Mouse (Mus musculus) heart, postnatal 0 days (tissue): ENCODE data around the gene Cd300c2. TPM values are rescaled to one million over a fixed set of nuclear protein-coding genes. Genes with fewer than 3 reads are reported as not detected.

Experiments used
- ATAC-seq: fragments of 200-750 bp; cut with Nextera tagmentation; 2 replicates; pipeline ENCODE4 v1.8.0; 2017; ENCODE audit warnings: low read depth, moderate number of reproducible peaks, moderate library complexity; ENCODE audit not compliant: insufficient read depth
- DNase-seq: peaks from one replicate; pipeline ENCODE4 v3.0.0-alpha.2; 2016; ENCODE audit warnings: low spot score
- H3K27ac ChIP-seq: fragments of 300-500 bp; sonication (generic); 2 replicates; pipeline ENCODE4 v1.5.1; 2014; ENCODE audit warnings: low read depth, mild to moderate bottlenecking
- H3K27me3 ChIP-seq: fragments of 300-500 bp; sonication (generic); 2 replicates; pipeline ENCODE4 v1.6.1; 2014; ENCODE audit warnings: low read length, mixed read lengths; ENCODE audit not compliant: control insufficient read depth, insufficient read depth
- H3K36me3 ChIP-seq: fragments of 300-500 bp; sonication (generic); replicated peaks from 2 replicates; pipeline ENCODE4 v1.6.1; 2014; ENCODE audit warnings: low read length, mixed read lengths; ENCODE audit not compliant: control insufficient read depth, insufficient read depth
- H3K4me1 ChIP-seq: fragments of 300-500 bp; sonication (generic); 2 replicates; pipeline ENCODE4 v1.6.1; 2014; ENCODE audit warnings: antibody characterized with exemption; ENCODE audit not compliant: control insufficient read depth, insufficient read depth
- H3K4me2 ChIP-seq: fragments of 300-500 bp; sonication (generic); 2 replicates; pipeline ENCODE4 v1.6.1; 2014; ENCODE audit warnings: low read depth, mild to moderate bottlenecking, low read length, moderate library complexity
- H3K4me3 ChIP-seq: fragments of 300-500 bp; sonication (generic); 2 replicates; pipeline ENCODE4 v1.5.1; 2014; ENCODE audit warnings: low read depth, low read length
- H3K9ac ChIP-seq: fragments of 300-500 bp; sonication (generic); replicated peaks from 2 replicates; pipeline ENCODE4 v1.6.1; 2014; ENCODE audit warnings: low read depth, low read length, mixed read lengths
- H3K9me3 ChIP-seq: fragments of 300-500 bp; sonication (generic); replicated peaks from 2 replicates; pipeline ENCODE4 v1.6.1; 2016; ENCODE audit warnings: low read length; ENCODE audit not compliant: control insufficient read depth
- CTCF ChIP-seq: IDR thresholded peaks from 2 replicates; pipeline ENCODE4 v1.5.1; 2016; ENCODE audit warnings: antibody characterized with exemption, control low read depth, low read depth
- EP300 ChIP-seq: IDR thresholded peaks from 2 replicates; pipeline ENCODE4 v1.6.1; 2016; ENCODE audit warnings: antibody characterized with exemption, low read depth
- WGBS: fragments of 180-500 bp; shearing (Covaris S2); extraction: QIAGEN DNeasy Blood & Tissue Kit; methylation state at CpG from one replicate; pipeline ENCODE4 v1.1.7; 2014; 5-methylcytosine and 5-hydroxymethylcytosine counted together
- polyA plus RNA-seq: library from polyadenylated mRNA; unstranded; fragments of >200 nt; fragmentation: Nextera tagmentation; extraction: Ambion mirVana; gene quantifications from 2 replicates; pipeline ENCODE4 v1.2.1, GENCODE M21; 2015
- total RNA-seq: library from RNA; depleted of rRNA; stranded (reverse); fragments of >200 nt; gene quantifications from 2 replicates; pipeline ENCODE4 v1.2.3, GENCODE M21; 2014; ENCODE audit warnings: low replicate concordance

The Cd300c2 gene
- total and polyA plus RNA-seq, 2 experiments from 2014 or later = 0.19 to 2.5 TPM

- WGBS = 57% methylated on average over 5 of the region's 5 CpGs
- Histone ChIP-seq H3K4me2 (no peak overlapping the region), H3K4me1 (no peaks in the 10 kb centered on the region), H3K36me3 (no peaks in the 10 kb centered on the region), H3K9ac (no peak overlapping the region), H3K4me3 (no peak overlapping the region), H3K27ac (no peak overlapping the region), H3K27me3 (no peaks in the 10 kb centered on the region), H3K9me3 (no peaks in the 10 kb centered on the region)
- TF ChIP-seq EP300 (no peak), CTCF (no peak)
- DNase-seq = no peak
- no peak for ATAC-seq
Measured at GRCm38 (mm10) chr11:115004070-115004469, 2.4 kb upstream of the Cd300c2 start.

GRCm38 (mm10) chr11:114989793-114990192 is 11.9 kb downstream of the Cd300c2 start, which contains the start of gene Cd300ld:
Cd300ld (minus strand) TSS chr11:114989922.
- Histone ChIP-seq H3K36me3 (no peaks in the 10 kb centered on the region), H3K9me3 (no peaks in the 10 kb centered on the region), H3K9ac (no peak within 1 kb of the TSS), H3K4me2 (no peak within 1 kb of the TSS), H3K4me1 (no peaks in the 10 kb centered on the region), H3K27me3 (0 out of 2 replicates have a peak, but pooled peaks cover 4% of the 10 kb centered on the region), H3K4me3 (no peak within 1 kb of the TSS), H3K27ac (no peak within 1 kb of the TSS)
- ATAC-seq = no peak
- WGBS = 60% methylated on average over 4 of the region's 4 CpGs
- no peak for DNase-seq
- TF ChIP-seq CTCF (no peak), EP300 (no peak)

- no peak for ATAC-seq
- WGBS = 42% methylated on average over 4 of the region's 4 CpGs
- no peak overlapping the region for H3K4me2 ChIP-seq
Measured at GRCm38 (mm10) chr11:114981866-114982265, 19.8 kb downstream of the Cd300c2 start.

GRCm38 (mm10) chr11:114972726-114973125 is 29.0 kb downstream of the Cd300c2 start:
- 72% methylated on average over 10 of the region's 10 CpGs for WGBS
- no peak overlapping the region for H3K4me2 ChIP-seq
- no peaks in the 10 kb centered on the region for H3K9me3 ChIP-seq
- no peaks in the 10 kb centered on the region for H3K4me1 ChIP-seq
- no peak overlapping the region for H3K9ac ChIP-seq
- no peaks in the 10 kb centered on the region for H3K36me3 ChIP-seq
- no peak overlapping the region for H3K4me3 ChIP-seq
- TF ChIP-seq EP300 (no peak), CTCF (no peak)
- no peak for ATAC-seq
- DNase-seq = no peak
- no peak overlapping the region for H3K27ac ChIP-seq
- no peaks in the 10 kb centered on the region for H3K27me3 ChIP-seq

More at GRCm38 (mm10) chr11:114981866-114982265, 19.8 kb downstream of the Cd300c2 start:
- H3K9me3 ChIP-seq = 0 out of 2 replicates have a peak, but pooled peaks cover 9% of the 10 kb centered on the region
- no peak for TF ChIP-seq EP300
- no peak for TF ChIP-seq CTCF
- DNase-seq = peak; percentile 25
- H3K27me3 ChIP-seq = no peaks in the 10 kb centered on the region
- H3K36me3 ChIP-seq = no peaks in the 10 kb centered on the region
- no peaks in the 10 kb centered on the region for H3K4me1 ChIP-seq
- H3K4me3 ChIP-seq = no peak overlapping the region
- H3K27ac ChIP-seq = no peak overlapping the region
- no peak overlapping the region for H3K9ac ChIP-seq

- Histone ChIP-seq H3K4me1 (no peaks in the 10 kb centered on the region), H3K36me3 (no peaks in the 10 kb centered on the region), H3K4me2 (no peak within 1 kb of the TSS), H3K27me3 (no peaks in the 10 kb centered on the region), H3K9ac (no peak within 1 kb of the TSS), H3K4me3 (no peak within 1 kb of the TSS), H3K27ac (no peak within 1 kb of the TSS), H3K9me3 (no peaks in the 10 kb centered on the region)
- no peak for DNase-seq
- ATAC-seq = no peak
- 86% methylated on average over 9 of the region's 9 CpGs for WGBS
- TF ChIP-seq EP300 (no peak), CTCF (no peak)
Measured at GRCm38 (mm10) chr11:114968752-114969207, 32.9 kb downstream of the Cd300c2 start, which contains the start of gene Cd300c. Cd300c (minus strand) TSS chr11:114969157.
